Mouse (Mus musculus) liver, embryonic 16.5 days (tissue): ENCODE measurements around the gene Btbd9. TPM values are rescaled to one million over a fixed set of nuclear protein-coding genes. Genes with fewer than 3 reads are reported as not detected.
A peak's percentile ranks its signal among the peaks of the same experiment; 100 is the strongest.

Source experiments
- ATAC-seq: fragments of 200-750 bp; cut with Nextera tagmentation; 2 replicates; pipeline ENCODE4 v1.8.0; 2017; ENCODE audit warnings: low read depth, mild to moderate bottlenecking, moderate number of reproducible peaks, moderate library complexity
- H3K27ac ChIP-seq: fragments of 300-500 bp; sonication (generic); 2 replicates; pipeline ENCODE4 v1.5.1; 2014; ENCODE audit warnings: mild to moderate bottlenecking, low read length
- H3K27me3 ChIP-seq: fragments of 300-500 bp; sonication (generic); 2 replicates; pipeline ENCODE4 v1.6.1; 2014; ENCODE audit warnings: low read depth, low read length, mixed read lengths; ENCODE audit not compliant: control insufficient read depth, insufficient read depth
- H3K36me3 ChIP-seq: fragments of 300-500 bp; sonication (generic); 2 replicates; pipeline ENCODE4 v1.6.1; 2014; ENCODE audit warnings: mild to moderate bottlenecking; ENCODE audit not compliant: control insufficient read depth, insufficient read depth
- H3K4me1 ChIP-seq: fragments of 300-500 bp; sonication (generic); 2 replicates; pipeline ENCODE4 v1.6.1; 2014; ENCODE audit warnings: low read depth, low read length, mixed read lengths; ENCODE audit not compliant: control insufficient read depth
- H3K4me2 ChIP-seq: fragments of 300-500 bp; sonication (generic); 2 replicates; pipeline ENCODE4 v1.6.1; 2014; ENCODE audit warnings: low read depth, low read length, mixed read lengths
- H3K4me3 ChIP-seq: fragments of 300-500 bp; sonication (generic); 2 replicates; pipeline ENCODE4 v1.5.1; 2014; ENCODE audit warnings: low read depth, mild to moderate bottlenecking, low read length
- H3K9ac ChIP-seq: fragments of 300-500 bp; sonication (generic); 2 replicates; pipeline ENCODE4 v1.6.1; 2014; ENCODE audit warnings: low read depth, low read length
- H3K9me3 ChIP-seq: fragments of 300-500 bp; sonication (generic); replicated peaks from 2 replicates; pipeline ENCODE4 v1.6.1; 2016; ENCODE audit warnings: low read length; ENCODE audit not compliant: control insufficient read depth
- WGBS: fragments of 180-500 bp; shearing (Covaris S2); extraction: QIAGEN DNeasy Blood & Tissue Kit; methylation state at CpG from one replicate; pipeline ENCODE4 v1.1.7; 2014; ENCODE audit not compliant: insufficient replicate concordance; 5-methylcytosine and 5-hydroxymethylcytosine counted together
- polyA plus RNA-seq: library from polyadenylated mRNA; unstranded; fragments of >200 nt; fragmentation: Nextera tagmentation; extraction: Ambion mirVana; gene quantifications from 2 replicates; pipeline ENCODE4 v1.2.1, GENCODE M21; 2015

The Btbd9 gene
- polyA plus RNA-seq, 1 experiment from 2014 or later: 13.2 TPM

DNA sequence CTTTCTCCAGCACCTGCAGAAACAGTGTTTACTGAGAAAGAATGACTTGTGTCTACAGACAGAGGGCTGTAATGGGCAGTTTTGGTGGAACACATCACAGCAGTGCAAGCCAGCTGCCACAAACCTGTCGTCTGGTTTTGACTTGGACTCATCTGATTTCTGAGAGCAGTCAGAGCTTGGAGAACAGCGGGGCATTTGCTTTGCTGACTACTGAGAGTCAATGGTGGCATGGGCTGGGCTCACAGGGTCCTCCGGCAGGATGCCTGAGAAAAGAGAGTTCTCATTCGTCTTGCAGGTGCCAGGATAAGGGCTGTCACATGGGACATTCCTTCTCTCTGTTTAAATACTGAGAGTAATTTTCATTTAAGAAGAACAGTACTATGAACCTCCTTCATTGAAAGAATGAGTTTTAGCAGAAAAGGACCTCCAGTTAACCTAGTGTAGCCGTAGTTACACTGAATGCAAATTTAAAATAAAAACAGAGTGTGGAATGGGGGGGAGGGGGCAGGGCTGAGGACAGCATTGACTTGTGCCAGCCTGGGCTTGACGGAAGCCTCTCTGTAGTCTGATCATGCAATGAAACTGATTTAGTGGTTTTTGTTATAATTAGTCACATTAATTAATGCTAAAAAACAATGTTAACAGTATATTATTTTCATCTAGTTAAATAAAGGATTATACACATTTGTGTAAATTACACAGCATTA lies 122.0 kb downstream of the Btbd9 start:
- H3K27ac ChIP-seq: no peak overlapping the region
- no peak for ATAC-seq
- 60% methylated on average over 6 of the region's 6 CpGs for WGBS
- H3K9me3 ChIP-seq: no peaks in the 10 kb centered on the region
- no peak overlapping the region for H3K9ac ChIP-seq
- no peaks in the 10 kb centered on the region for H3K27me3 ChIP-seq
- H3K4me1 ChIP-seq: no peaks in the 10 kb centered on the region
- no peak overlapping the region for H3K4me3 ChIP-seq
- H3K36me3 ChIP-seq: no peaks in the 10 kb centered on the region
- no peak overlapping the region for H3K4me2 ChIP-seq

DNA sequence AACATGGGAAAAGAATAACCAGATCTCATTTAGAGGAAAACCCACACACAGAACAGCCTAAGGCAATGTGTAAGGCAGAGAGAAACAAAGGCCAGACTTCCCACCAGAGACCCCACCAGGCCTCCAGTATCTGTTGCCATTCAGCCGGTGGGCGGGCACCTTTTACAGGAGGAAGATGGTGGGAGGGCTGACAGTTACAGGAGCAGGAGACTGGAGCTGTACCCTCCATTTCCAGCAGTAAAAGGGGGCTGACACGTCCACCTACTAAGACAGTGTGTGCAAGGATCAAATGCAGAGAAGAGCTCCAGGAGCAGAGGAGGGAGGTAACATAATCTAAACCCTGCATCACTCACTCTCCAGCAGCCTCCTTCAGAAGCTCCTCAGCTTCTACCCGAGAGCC lies 123.0 kb downstream of the Btbd9 start:
- Histone ChIP-seq H3K9me3 (no peaks in the 10 kb centered on the region), H3K9ac (no peak overlapping the region), H3K4me3 (no peak overlapping the region), H3K4me1 (no peaks in the 10 kb centered on the region), H3K36me3 (no peaks in the 10 kb centered on the region), H3K27me3 (no peaks in the 10 kb centered on the region), H3K4me2 (no peak overlapping the region), H3K27ac (no peak overlapping the region)
- 68% methylated on average over 4 of the region's 4 CpGs for WGBS
- no peak for ATAC-seq

DNA sequence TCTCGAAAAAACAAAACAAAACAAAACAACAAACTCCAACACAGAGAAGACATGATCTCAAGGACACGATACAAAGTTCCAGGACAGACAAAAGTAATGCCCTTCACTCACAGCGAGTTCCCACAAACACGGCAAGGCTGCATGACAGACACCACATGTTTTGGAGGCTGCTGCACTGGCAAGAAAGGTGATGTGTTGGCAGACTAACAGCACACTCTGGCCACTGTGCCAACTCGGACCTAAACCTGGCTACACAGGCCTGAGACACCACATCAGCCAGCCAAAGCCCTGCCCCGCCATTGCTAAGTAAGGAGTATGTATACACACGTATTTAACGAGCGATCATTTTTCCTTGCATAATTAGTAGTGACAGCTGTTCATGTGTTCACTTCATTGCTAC lies 123.9 kb downstream of the Btbd9 start:
- Histone ChIP-seq H3K4me2 (no peak overlapping the region), H3K27me3 (no peaks in the 10 kb centered on the region), H3K4me1 (no peaks in the 10 kb centered on the region), H3K36me3 (no peaks in the 10 kb centered on the region), H3K9ac (no peak overlapping the region), H3K9me3 (no peaks in the 10 kb centered on the region), H3K4me3 (no peak overlapping the region), H3K27ac (no peak overlapping the region)
- ATAC-seq: no peak
- 69% methylated on average over 9 of the region's 9 CpGs for WGBS

DNA sequence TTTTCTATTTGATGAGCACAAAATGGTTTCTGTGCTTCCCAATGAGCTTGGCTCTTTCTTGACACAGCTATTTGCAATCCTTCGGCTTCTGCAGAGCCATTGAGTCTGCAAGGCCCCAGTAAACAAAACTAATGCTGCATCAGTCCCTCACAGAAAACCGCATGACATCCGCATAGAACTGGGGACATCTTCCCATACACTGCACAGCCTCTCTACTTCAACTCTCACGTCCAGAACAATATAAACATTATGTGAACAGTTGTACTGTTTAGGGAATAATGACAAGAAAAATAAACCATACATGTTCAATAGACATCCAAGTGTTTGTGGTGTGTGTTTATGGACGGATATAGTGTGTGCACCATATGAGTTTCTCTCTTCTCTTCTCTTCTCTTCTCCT lies 127.7 kb downstream of the Btbd9 start:
- Histone ChIP-seq H3K4me2 (no peak overlapping the region), H3K36me3 (no peaks in the 10 kb centered on the region), H3K27me3 (no peaks in the 10 kb centered on the region), H3K9me3 (no peaks in the 10 kb centered on the region), H3K9ac (no peak overlapping the region), H3K27ac (no peak overlapping the region), H3K4me3 (no peak overlapping the region), H3K4me1 (no peaks in the 10 kb centered on the region)
- ATAC-seq: no peak
- WGBS: 62% methylated on average over 5 of the region's 5 CpGs

DNA sequence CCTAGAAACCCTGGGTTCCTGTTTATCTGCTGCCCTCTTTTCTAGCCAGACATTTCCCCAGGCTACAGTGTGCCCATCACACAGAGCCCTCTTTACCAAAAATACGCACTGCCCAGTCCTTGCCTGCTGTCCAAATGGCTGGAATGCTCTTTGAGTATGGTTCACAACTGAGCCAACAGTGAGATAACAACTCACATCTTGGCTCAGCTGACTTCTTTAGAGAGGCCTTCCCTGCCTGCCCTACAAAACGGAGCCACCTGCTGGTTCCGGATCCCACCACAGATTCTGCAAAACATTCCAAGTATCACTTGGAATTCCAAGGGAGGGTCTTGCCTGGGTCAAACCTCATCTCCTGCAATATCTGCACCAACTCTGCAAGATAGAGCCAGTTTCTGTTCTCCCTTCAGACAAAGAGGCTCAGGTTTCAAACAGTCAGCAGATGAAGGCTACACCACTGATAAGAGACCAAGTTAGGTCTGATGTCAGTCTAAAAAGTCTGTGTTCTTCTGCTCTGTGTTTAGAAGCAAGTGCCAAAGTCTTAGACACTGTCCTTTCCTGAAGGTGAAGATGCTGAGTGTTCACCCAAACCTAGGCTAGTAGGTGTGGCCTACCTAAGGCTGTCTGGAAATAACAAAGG lies 130.4 kb downstream of the Btbd9 start:
- Histone ChIP-seq H3K4me2 (no peak overlapping the region), H3K27me3 (no peaks in the 10 kb centered on the region), H3K36me3 (no peaks in the 10 kb centered on the region), H3K9ac (no peak overlapping the region), H3K9me3 (no peaks in the 10 kb centered on the region), H3K4me1 (no peaks in the 10 kb centered on the region), H3K4me3 (no peak overlapping the region), H3K27ac (no peak overlapping the region)
- WGBS: 77% methylated on average over 3 of the region's 3 CpGs
- ATAC-seq: no peak

DNA sequence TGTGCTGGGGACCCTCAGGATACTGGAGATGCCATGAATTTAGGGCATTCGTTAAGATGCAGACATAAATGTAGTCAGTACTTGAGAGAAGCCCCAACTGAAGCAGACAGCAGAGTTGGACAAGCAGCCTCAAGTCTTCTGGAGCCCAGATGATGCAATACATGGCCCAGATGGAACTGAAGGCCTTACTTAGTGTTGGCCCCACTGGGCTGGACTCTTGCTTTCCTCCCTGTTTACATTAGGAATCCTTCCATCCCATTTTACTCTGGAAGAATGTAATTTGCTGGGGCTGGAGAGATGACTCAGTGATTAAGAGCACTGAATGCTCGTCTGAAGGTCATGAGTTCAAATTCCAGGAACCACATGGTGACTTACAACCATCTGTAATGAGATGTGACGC lies 136.6 kb downstream of the Btbd9 start:
- no peaks in the 10 kb centered on the region for H3K4me1 ChIP-seq
- no peak overlapping the region for H3K4me2 ChIP-seq
- no peak overlapping the region for H3K27ac ChIP-seq
- no peak for ATAC-seq
- no peak overlapping the region for H3K4me3 ChIP-seq
- no peak overlapping the region for H3K9ac ChIP-seq
- no peaks in the 10 kb centered on the region for H3K9me3 ChIP-seq
- WGBS: 62% methylated on average over 3 of the region's 3 CpGs
- no peaks in the 10 kb centered on the region for H3K36me3 ChIP-seq
- H3K27me3 ChIP-seq: no peaks in the 10 kb centered on the region

DNA sequence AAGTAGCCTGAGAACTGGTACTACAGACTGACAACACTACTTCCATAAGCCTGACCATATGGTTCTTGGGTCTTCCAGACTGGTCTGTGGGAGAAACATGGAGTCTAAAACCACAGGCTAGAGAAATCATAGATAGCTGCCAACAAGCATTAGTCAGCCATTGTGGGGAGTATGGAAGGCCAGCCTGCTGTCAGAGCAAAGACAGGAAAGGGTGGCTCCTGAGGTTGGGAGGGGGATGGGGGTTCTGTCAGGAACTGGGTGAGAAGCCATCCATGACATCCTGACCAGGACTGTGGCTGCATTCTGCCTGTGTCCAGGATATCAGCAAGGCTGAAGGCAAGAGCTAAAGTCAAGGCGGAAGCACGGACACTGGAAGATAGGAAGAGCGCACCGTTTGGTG lies 137.5 kb downstream of the Btbd9 start:
- Histone ChIP-seq H3K4me2 (no peak overlapping the region), H3K4me3 (no peak overlapping the region), H3K9me3 (no peaks in the 10 kb centered on the region), H3K27ac (no peak overlapping the region), H3K27me3 (no peaks in the 10 kb centered on the region), H3K4me1 (no peaks in the 10 kb centered on the region), H3K9ac (no peak overlapping the region), H3K36me3 (no peaks in the 10 kb centered on the region)
- ATAC-seq: peak; percentile 39; the same call in 1 of the 2 replicates
- WGBS: 69% methylated on average over 4 of the region's 4 CpGs

DNA sequence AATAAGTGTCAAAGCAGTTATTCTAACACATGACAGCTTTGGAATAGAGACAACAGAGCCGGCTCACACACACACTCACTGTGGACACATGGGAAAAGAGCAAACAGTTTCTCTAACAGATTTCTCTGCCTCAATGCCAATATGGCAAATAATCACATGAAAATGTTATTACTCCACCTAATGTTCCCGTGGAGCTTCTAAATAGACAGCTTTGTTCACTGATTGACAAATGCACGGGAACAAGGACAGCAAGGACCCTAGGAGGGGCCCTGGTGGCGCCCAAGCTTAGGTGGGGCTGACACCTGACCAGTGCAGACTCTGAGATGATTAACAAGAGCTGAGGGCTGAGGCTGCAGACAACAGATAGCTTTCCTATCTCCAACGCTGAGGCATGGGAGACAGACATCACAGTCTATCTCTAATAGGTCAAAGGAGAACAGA lies 140.2 kb downstream of the Btbd9 start:
- H3K4me3 ChIP-seq: no peak overlapping the region
- H3K36me3 ChIP-seq: no peaks in the 10 kb centered on the region
- H3K27ac ChIP-seq: no peak overlapping the region
- H3K27me3 ChIP-seq: no peaks in the 10 kb centered on the region
- no peaks in the 10 kb centered on the region for H3K9me3 ChIP-seq
- no peak overlapping the region for H3K9ac ChIP-seq
- no peak for ATAC-seq
- no peak overlapping the region for H3K4me2 ChIP-seq
- WGBS: 44% methylated on average over 5 of the region's 5 CpGs
- no peaks in the 10 kb centered on the region for H3K4me1 ChIP-seq

DNA sequence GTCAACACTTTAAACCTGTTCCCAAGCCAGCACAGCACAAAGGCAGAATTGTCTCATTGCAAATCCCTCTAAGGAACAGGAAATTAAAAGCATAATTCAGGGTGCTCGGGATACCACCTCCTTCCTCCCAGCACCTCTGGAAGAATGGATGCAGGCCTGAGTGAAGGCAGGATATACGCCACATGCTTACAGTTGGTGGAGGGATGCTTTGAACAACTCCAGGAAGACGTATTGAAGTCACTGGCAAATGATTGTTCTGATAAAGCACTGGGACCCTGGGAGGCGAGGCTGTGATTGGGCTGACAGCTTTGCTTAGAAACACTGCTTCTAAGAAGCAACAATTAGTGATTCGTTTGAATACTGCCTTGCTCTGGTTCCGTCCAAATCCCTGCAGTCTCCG lies 140.8 kb downstream of the Btbd9 start:
- Histone ChIP-seq H3K27ac (no peak overlapping the region), H3K4me3 (no peak overlapping the region), H3K4me1 (no peaks in the 10 kb centered on the region), H3K9ac (no peak overlapping the region), H3K9me3 (no peaks in the 10 kb centered on the region), H3K4me2 (no peak overlapping the region), H3K36me3 (no peaks in the 10 kb centered on the region), H3K27me3 (no peaks in the 10 kb centered on the region)
- ATAC-seq: no peak
- WGBS: 58% methylated on average over 7 of the region's 7 CpGs
